Mouse (Mus musculus): ENCODE measurements around the gene 3110082I17Rik. TPM values are rescaled to one million over a fixed set of nuclear protein-coding genes. Genes with fewer than 3 reads are reported as not detected.

Gene 3110082I17Rik
- total RNA-seq, 2 experiments from 2014 or later = 17.1 to 18.1 TPM

DNA sequence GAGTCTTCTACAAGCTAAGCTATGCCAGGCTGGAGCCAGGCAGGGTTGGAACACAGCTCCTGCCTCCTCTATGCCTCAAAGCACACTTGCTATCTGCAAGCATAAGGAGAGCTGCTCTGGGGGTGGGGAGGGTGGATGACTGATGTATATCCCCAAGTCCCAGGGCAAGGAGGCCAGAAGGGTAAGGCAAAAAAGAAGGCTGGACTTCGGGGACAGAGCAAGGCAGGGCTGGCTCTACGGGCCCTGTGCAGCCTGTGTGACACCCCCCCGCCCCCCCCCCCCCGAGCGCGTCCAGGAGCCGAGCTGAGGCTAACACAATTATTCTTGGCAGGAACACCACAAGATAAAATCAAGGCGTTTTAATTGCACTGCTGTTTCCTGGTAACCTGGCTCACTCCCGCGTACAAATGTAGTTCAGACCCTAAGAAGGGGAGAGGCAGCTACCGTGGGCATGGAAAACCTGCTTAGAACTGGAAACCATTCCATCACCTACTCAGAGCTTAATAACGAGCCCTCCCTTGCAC, 30.4 kb downstream of the 3110082I17Rik start:
- TF ChIP-seq CTCF (conservative IDR thresholded peaks at IDR 0.05) = no peak
- no peak for DNase-seq (ENCODE audit: low spot score in 2 of 2)
- Histone ChIP-seq H3K27ac (peak overlapping the region; percentile 92), H3K4me3 (peak overlapping the region; percentile 13; the same call in 1 of the 2 replicates)

DNA sequence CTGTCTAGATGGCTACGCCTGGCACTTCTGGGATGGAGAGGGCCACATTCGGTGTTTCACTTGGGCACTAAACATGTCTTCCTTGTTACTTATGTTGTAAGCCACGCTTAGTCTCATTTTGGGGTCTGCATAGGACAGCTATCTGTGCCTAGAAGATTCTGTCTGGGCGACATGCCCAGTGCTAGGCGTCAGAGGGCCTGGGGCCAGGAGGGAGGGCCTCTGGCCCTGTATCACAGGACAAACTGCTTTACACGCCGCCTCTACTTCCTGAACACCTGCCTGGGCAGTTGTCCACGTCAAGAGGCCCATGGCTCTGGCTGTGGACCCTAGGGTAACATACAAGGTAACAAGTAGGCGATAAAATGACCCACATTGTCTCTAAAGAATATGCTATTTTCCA, 32.3 kb downstream of the 3110082I17Rik start:
- Histone ChIP-seq H3K4me3 (no peak overlapping the region), H3K27ac (peak overlapping the region; percentile 92)
- no peak for TF ChIP-seq CTCF (conservative IDR thresholded peaks at IDR 0.05)
- no peak for DNase-seq (ENCODE audit: low spot score in 2 of 2)

DNA sequence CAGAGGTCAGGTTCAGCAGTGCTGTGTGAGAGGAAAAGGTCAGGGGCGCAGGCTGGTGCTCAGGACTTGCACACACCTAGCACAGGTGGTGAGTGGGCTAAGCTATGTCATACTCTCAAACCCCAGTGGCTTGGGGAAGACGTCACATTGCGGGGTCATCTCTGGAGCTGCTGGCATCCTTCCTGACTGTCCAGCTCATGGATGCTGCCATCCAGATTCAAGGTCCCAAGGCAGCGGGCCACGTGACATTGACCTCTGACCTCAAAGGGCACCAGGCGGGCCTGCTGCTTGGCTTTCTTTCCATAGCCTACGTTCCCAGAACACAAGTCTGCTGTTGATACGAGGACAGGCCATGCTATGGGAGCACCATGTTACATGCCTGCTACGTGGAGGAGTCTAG, 33.3 kb downstream of the 3110082I17Rik start:
- no peak for DNase-seq (ENCODE audit: low spot score in 2 of 2)
- no peak overlapping the region for H3K4me3 ChIP-seq
- TF ChIP-seq CTCF (conservative IDR thresholded peaks at IDR 0.05) = no peak
- H3K27ac ChIP-seq = no peak overlapping the region; the same call in 1 of the 2 replicates

DNA sequence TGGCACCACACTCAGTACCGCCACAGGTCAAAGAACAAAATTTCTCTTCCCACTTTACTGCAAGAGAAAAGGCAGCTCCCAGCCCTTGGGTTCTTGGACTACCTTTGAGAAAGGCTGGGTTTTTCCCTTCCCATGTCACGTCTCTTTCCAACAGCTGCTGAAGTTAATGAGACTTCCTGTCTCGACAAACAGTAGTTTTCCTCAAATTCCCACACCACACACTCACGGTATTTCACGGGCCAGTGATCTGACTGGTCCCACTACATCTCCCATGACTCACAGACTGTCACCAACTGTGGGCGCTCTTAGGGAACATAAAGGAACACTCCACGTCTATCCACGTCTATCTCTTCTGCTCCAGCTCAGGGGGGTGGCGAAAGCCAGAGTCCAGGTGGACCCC, 35.1 kb downstream of the 3110082I17Rik start:
- no peak for TF ChIP-seq CTCF (conservative IDR thresholded peaks at IDR 0.05)
- no peak for DNase-seq (ENCODE audit: low spot score in 2 of 2)
- no peak overlapping the region for H3K27ac ChIP-seq
- H3K4me3 ChIP-seq = no peak overlapping the region

DNA sequence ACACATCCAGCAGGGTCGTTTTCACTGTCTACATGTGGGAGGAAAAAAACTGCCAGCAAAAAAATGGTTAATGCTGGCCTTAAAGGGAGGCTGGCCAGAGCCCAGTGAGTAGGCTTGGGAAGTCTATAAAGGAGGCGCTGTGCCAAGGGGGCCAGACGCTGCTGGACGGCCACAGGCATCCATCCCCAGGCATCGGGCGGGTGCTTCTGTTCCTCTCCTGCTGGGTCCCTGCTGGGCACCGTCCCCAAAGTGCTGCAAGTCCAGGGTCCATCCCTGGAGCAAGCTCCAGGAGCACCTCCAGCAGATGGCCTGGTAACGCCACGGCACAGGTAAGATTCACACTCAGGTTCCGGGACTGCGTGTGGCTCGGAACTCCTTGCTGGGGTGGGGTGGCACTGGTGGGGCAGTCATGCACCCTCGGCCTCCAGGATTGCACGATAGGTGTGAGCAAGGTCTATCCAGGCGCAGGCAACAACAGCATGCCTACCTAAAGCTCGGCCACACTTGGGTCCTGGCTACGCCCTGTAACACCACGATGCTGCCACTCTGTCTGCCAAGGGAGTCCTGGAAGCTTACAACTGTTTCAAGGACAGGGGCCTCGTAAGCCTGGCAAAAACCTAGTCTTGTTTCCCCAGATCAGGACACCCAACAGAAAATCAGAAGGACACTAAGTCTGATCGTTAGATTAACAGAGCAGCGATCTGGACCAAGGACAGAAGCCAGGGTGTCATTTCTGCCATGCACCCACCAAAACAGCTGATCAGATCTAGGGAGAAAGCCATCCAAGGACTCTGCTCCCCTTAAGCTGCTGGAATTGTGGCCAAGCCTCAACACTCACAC, 37.1 kb downstream of the 3110082I17Rik start, which contains the start of gene Gper1:
TSS of gene Gper1 (plus strand) at position 126 of the 840 bp plus-strand sequence.
- no peak for DNase-seq (ENCODE audit: low spot score in 2 of 2)
- TF ChIP-seq CTCF (conservative IDR thresholded peaks at IDR 0.05) = no peak
- Histone ChIP-seq H3K4me3 (peak within 1 kb of the TSS; percentile 8; the same call in 1 of the 2 replicates), H3K27ac (peak within 1 kb of the TSS; percentile 57)

DNA sequence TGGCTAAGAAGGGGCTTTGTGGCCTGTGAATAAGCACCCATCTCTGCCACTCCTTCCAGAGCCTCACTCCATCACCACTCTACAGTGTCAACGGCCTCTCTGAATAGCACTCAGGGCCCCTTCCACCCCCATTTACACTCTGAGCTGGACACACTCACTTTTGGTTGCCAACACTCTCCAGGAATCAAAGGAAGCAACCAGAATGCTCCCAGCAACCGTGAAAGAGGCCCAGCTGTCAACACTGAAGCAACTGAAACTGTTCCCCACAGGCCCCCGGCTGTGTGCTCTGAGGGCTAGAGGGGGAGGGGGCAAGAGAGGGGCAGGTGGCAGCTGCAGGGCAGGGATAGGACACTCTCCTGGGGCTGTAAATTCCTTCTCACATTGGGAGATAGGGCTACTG, 41.7 kb downstream of the 3110082I17Rik start:
- DNase-seq (ENCODE audit: low spot score in 2 of 2) = no peak
- Histone ChIP-seq H3K4me3 (no peak overlapping the region), H3K27ac (peak overlapping the region; percentile 8)
- no peak for TF ChIP-seq CTCF (conservative IDR thresholded peaks at IDR 0.05)

DNA sequence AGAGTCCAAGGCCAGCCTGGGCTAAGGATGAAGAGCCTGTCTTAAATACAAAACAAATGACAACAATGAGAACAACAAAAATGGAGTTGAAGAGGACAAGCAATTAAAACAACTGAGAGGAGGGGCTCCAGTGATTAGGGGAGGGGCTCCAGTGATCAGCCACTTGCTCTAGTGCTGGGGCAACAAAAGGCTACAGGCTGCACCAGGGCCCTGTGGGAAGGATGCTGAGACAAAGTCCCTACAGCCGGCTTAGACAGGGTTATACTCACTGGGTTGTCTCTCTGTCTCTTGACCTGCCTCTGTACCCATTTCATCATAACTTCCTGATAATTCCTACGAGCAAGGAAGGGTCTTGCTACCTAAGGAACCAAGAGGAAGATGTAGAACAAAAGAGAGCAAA, 42.2 kb downstream of the 3110082I17Rik start:
- no peak for TF ChIP-seq CTCF (conservative IDR thresholded peaks at IDR 0.05)

DNA sequence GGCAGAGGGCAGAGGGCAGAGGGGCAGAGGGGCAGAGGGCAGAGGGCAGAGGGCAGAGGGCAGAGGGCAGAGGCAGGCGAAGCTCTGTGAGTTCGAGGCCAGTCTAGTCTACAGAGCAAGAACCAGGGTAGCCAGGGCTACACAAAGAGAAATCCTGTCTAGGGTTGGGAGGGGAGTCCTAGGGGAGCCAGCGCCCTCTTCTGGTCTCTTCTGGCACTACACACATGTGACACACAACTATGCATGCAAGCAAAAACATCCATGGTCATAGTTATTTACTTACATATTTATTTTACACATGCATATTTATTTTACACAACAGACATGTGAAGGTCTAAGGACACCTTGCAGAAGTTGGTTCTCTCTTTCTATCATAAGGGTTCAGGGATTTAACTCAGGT, 42.8 kb downstream of the 3110082I17Rik start:
- TF ChIP-seq CTCF (conservative IDR thresholded peaks at IDR 0.05) = peak; percentile 22; the same call in 1 of the 2 replicates
- no peak overlapping the region for H3K4me3 ChIP-seq
- no peak for DNase-seq (ENCODE audit: low spot score in 2 of 2)
- H3K27ac ChIP-seq = no peak overlapping the region

More for the DNA sequence above, 42.2 kb downstream of the 3110082I17Rik start:
- Histone ChIP-seq H3K27ac (peak overlapping the region; percentile 8; the same call in 1 of the 2 replicates), H3K4me3 (no peak overlapping the region)
- no peak for DNase-seq (ENCODE audit: low spot score in 2 of 2)

DNA sequence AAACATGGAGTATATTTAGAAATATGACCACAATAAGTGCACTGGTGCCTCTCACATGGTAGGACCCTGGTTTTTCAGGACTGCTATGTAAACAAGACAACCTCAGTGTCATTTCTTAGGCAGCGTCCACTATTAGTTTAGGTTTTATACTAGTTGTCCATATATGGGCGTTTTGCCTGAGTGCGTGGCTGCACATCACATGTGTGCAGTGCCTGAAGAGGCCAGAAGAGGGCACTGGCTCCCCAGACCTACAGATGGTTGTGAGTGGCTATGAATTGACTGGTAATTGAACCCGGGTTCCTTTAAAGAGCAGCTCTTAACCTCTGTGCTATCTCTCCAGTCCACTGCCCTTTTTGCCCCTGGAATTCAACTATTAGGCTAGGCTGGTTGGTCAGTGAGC, 43.4 kb downstream of the 3110082I17Rik start:
- H3K27ac ChIP-seq = no peak overlapping the region

DNA sequence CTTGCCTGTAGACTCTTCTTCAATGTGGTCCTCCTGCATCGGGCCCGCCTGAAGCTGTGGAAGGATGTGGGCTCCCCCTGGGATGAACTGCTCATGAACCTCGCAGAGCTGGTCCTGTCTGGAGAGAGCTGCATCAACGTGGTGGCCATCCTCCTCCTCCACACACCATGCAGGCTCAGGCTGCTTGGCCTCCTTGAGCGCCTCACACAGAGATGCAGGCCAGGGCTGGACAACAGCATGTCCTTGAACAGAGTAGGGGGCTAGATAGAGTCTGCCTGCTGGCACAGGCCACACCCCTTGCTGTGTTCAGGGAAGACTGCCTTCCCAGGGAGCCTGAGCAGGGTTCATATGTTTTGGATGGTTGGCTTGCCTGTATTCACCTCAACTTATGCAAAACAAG, 45.3 kb downstream of the 3110082I17Rik start:
- Histone ChIP-seq H3K27ac (no peak overlapping the region), H3K4me3 (no peak overlapping the region)
- TF ChIP-seq CTCF (conservative IDR thresholded peaks at IDR 0.05) = no peak
- no peak for DNase-seq (ENCODE audit: low spot score in 2 of 2)

More for the DNA sequence above, 43.4 kb downstream of the 3110082I17Rik start:
- H3K4me3 ChIP-seq = no peak overlapping the region
- TF ChIP-seq CTCF (conservative IDR thresholded peaks at IDR 0.05) = peak; percentile 65
- no peak for DNase-seq (ENCODE audit: low spot score in 2 of 2)

DNA sequence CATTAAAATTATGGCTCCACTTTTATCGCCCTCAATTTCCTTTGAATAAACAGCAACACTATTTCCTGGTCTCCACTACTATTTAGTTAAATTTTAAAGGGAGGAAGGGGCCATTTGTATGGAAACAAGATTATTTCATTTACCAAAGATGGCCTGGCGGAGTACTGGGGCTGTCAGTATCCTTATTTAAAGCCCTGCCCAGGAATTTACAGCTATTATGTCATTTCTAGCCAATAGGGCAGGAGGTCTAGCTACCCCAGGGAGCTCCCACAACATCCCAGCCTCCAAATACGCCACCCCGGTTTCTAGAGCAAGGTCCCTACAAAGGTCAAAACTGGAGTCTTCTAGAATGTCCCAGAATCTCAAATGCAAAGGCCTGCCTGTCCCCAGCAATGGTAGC, 46.8 kb downstream of the 3110082I17Rik start:
- no peak overlapping the region for H3K27ac ChIP-seq
- no peak overlapping the region for H3K4me3 ChIP-seq
- DNase-seq (ENCODE audit: low spot score in 2 of 2) = no peak
- TF ChIP-seq CTCF (conservative IDR thresholded peaks at IDR 0.05) = no peak

DNA sequence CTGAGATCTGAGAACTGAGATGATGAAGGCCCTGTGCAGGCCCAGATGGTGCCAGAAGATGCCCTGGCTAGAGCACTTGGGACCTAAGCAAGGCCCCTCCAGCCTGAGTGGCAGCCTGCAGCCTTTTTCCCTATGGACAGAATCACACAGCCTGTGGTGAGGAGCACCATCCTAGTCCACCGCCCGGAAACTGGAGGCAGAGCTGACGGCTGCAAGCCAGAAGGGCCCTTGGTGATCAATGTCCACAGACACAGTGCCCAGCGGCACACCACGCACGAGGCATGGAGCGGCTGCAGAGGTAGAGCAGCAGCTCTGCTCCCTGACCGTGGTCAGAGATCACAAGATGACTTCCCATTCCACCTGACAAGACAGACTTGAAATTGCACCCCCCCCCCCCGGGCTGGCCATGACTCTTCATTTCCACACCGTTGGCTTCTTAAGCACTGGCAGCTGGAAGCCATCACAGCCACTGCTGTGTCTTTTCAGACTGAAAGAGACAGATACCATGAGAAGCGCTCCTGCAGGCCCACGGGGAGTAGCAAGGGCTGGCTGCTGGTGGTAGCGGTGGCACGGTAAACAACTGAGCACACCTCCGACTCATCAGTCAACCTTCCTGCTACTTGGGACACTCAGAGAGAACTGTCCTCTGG, 48.5 kb downstream of the 3110082I17Rik start:
- H3K27ac ChIP-seq = no peak overlapping the region
- TF ChIP-seq CTCF (conservative IDR thresholded peaks at IDR 0.05) = no peak
- H3K4me3 ChIP-seq = no peak overlapping the region
- DNase-seq (ENCODE audit: low spot score in 2 of 2) = no peak

DNA sequence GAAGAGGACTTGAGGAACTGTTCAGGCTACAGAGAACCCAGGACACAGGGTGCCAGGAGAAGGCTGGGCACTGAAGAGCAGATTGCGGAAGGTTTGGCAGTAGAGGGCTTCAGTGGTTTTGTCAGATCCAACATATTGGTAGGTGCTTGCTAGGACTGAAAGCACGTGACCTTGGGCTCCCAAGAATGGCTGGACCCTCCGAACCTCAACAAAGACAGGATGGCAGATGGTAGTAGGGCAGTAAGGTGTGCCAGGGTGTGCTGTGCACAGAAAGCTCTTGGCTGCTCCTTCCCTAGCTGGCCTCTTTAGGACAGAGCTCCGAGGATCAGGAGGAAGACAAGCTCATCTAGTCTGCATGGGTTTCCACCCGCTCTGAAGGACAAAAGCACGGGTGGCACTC, 49.2 kb downstream of the 3110082I17Rik start:
- Histone ChIP-seq H3K4me3 (no peak overlapping the region), H3K27ac (no peak overlapping the region)
- no peak for TF ChIP-seq CTCF (conservative IDR thresholded peaks at IDR 0.05)
- no peak for DNase-seq (ENCODE audit: low spot score in 2 of 2)
